Mouse (Mus musculus) ES-E14 (cell line): ENCODE data around the gene Myadml2. TPM values are rescaled to one million over a fixed set of nuclear protein-coding genes. Genes with fewer than 3 reads are reported as not detected.
A peak's percentile ranks its signal among the peaks of the same experiment; 100 is the strongest.

ENCODE experiments used
- DNase-seq: peaks from one replicate; pipeline ENCODE4 v3.0.0-alpha.2; 2013; ENCODE audit warnings: low read depth, low spot score
- H3K27ac ChIP-seq: 2 replicates; pipeline ENCODE4 v1.5.1; 2012; ENCODE audit warnings: low read depth, mild to moderate bottlenecking, low read length, moderate library complexity, mixed read lengths; ENCODE audit not compliant: poor library complexity, insufficient read depth, severe bottlenecking
- H3K36me3 ChIP-seq: 2 replicates; pipeline ENCODE4 v1.6.1; 2012; ENCODE audit warnings: mild to moderate bottlenecking, low read length, moderate library complexity, mixed read lengths; ENCODE audit not compliant: control insufficient read depth, poor library complexity, insufficient read depth, severe bottlenecking
- H3K4me1 ChIP-seq, 2 experiments: fragments of 150-350 bp in 1 of 2; sonication (generic) in 1 of 2; 2 replicates each; pipeline ENCODE4 v1.6.1; 2012; ENCODE audit warnings: low read length in 2 of 2, mild to moderate bottlenecking in 1 of 2, mixed read lengths in 1 of 2; ENCODE audit not compliant: control insufficient read depth in 2 of 2, insufficient read depth in 2 of 2, poor library complexity in 1 of 2
- H3K4me3 ChIP-seq, 2 experiments: fragments of 150-350 bp in 1 of 2; sonication (generic) in 1 of 2; 2 replicates each; pipeline ENCODE4 v1.5.1; 2012; ENCODE audit warnings: low read length in 2 of 2, low read depth in 1 of 2, mild to moderate bottlenecking in 1 of 2, mixed read lengths in 1 of 2; ENCODE audit not compliant: insufficient read depth in 1 of 2, poor library complexity in 1 of 2, severe bottlenecking in 1 of 2
- H3K9ac ChIP-seq: 2 replicates; pipeline ENCODE4 v1.6.1; 2012; ENCODE audit warnings: low read depth, mild to moderate bottlenecking, low read length, mixed read lengths; ENCODE audit not compliant: poor library complexity, insufficient read depth, severe bottlenecking
- H3K9me3 ChIP-seq: fragments of 150-350 bp; sonication (generic); 2 replicates; pipeline ENCODE4 v1.6.1; 2012; ENCODE audit warnings: low read depth, mild to moderate bottlenecking, low read length; ENCODE audit not compliant: control insufficient read depth, insufficient read depth
- CHD2 ChIP-seq: IDR thresholded peaks from 2 replicates; pipeline ENCODE4 v1.6.1; 2014; ENCODE audit warnings: mild to moderate bottlenecking, low read depth, low read length, inconsistent platforms
- HCFC1 ChIP-seq: IDR thresholded peaks from 2 replicates; pipeline ENCODE4 v1.6.1; 2012; ENCODE audit warnings: low read length, inconsistent platforms, borderline replicate concordance; ENCODE audit not compliant: insufficient read depth
- MAFK ChIP-seq: IDR thresholded peaks from 2 replicates; pipeline ENCODE4 v1.6.1; 2014; ENCODE audit warnings: mild to moderate bottlenecking, low read depth, low read length, inconsistent platforms; ENCODE audit not compliant: insufficient read depth
- ZC3H11A ChIP-seq: IDR thresholded peaks from 2 replicates; pipeline ENCODE4 v1.6.1; 2012; ENCODE audit warnings: low read depth, mild to moderate bottlenecking, inconsistent platforms, low read length, borderline replicate concordance
- ZNF384 ChIP-seq: IDR thresholded peaks from 2 replicates; pipeline ENCODE4 v1.6.1; 2012; ENCODE audit warnings: low read depth, low read length, inconsistent platforms
- in situ Hi-C, 2 experiments: fragments of 600-800 bp; cut with MboI; formaldehyde crosslinking; loops; one replicate each; pipeline ENCODE4 v1.15.1; 2025; ENCODE audit warnings: low sequenced_read_pairs in 2 of 2, inconsistent platforms in 1 of 2; ENCODE audit not compliant: unreplicated experiment in 2 of 2
- total RNA-seq: library from RNA; depleted of rRNA; stranded (reverse); fragments of 300-350 nt; gene quantifications from 2 replicates; pipeline ENCODE4 v1.2.3, GENCODE M21; 2012

Myadml2 gene
- total RNA-seq, 1 experiment, result not detected

GRCm38 (mm10) chr11:120626785-120627467 lies 21.0 kb downstream of the Myadml2 start:
- DNase-seq, result no peak
- in situ Hi-C loops, result no loop called here
- no peak overlapping the region for H3K9ac ChIP-seq
- no peak overlapping the region for H3K27ac ChIP-seq
- no peak overlapping the region for H3K4me3 ChIP-seq
- H3K36me3 ChIP-seq, result peaks cover 23% of the 10 kb centered on the region
- peaks cover 2 to 31% of the 10 kb centered on the region in 2 experiments; a peak in 3 of 4 replicates for H3K4me1 ChIP-seq
- no peak for TF ChIP-seq MAFK
- no peak for TF ChIP-seq ZNF384
- no peak for TF ChIP-seq ZC3H11A
- TF ChIP-seq HCFC1, result no peak
- TF ChIP-seq CHD2, result no peak
- no peaks in the 10 kb centered on the region for H3K9me3 ChIP-seq

GRCm38 (mm10) chr11:120625152-120625775 lies 22.7 kb downstream of the Myadml2 start, which contains the start of gene Sirt7:
Gene Sirt7 (minus strand): TSS chr11:120625240.
- Histone ChIP-seq H3K27ac (0 out of 2 replicates have a peak within 1 kb of the TSS, but pooled peaks have one; percentile 9), H3K9me3 (no peaks in the 10 kb centered on the region), H3K9ac (peak within 1 kb of the TSS; percentile 67), H3K4me3 (peak within 1 kb of the TSS; percentile 82 to 84), H3K36me3 (peaks cover 28% of the 10 kb centered on the region), H3K4me1 (peaks cover 2 to 28% of the 10 kb centered on the region in 2 experiments; a peak in 1 of 4 replicates)
- no peak for DNase-seq
- in situ Hi-C loops, result no loop called here
- no peak for TF ChIP-seq MAFK
- TF ChIP-seq CHD2, result no peak
- TF ChIP-seq ZC3H11A, result no peak
- no peak for TF ChIP-seq ZNF384

- H3K9ac ChIP-seq, result peak overlapping the region; percentile 67
- peaks cover 32% of the 10 kb centered on the region for H3K36me3 ChIP-seq
- in situ Hi-C loops, result no loop called here
- TF ChIP-seq CHD2 (no peak), MAFK (no peak), ZNF384 (no peak), ZC3H11A (no peak), HCFC1 (no peak)
- H3K4me3 ChIP-seq, result peak overlapping the region; percentile 82 to 84
- H3K9me3 ChIP-seq, result no peaks in the 10 kb centered on the region
- peaks cover 0 to 30% of the 10 kb centered on the region in 2 experiments; a peak in 1 of 4 replicates for H3K4me1 ChIP-seq
- no peak for DNase-seq
- 0 out of 2 replicates have a peak overlapping the region, but pooled peaks have one; percentile 9 for H3K27ac ChIP-seq
These were observed 23.3 kb downstream of the Myadml2 start for GRCm38 (mm10) chr11:120624680-120625111.

- peaks cover 0 to 27% of the 10 kb centered on the region in 2 experiments; a peak in 1 of 4 replicates for H3K4me1 ChIP-seq
- H3K4me3 ChIP-seq, result peak overlapping the region; percentile 82 to 84
- no peak for DNase-seq
- H3K36me3 ChIP-seq, result peaks cover 27% of the 10 kb centered on the region
- in situ Hi-C loops, result no loop called here
- H3K27ac ChIP-seq, result 0 out of 2 replicates have a peak overlapping the region, but pooled peaks have one; percentile 9
- no peaks in the 10 kb centered on the region for H3K9me3 ChIP-seq
- peak overlapping the region; percentile 67 for H3K9ac ChIP-seq
- TF ChIP-seq MAFK (no peak), HCFC1 (no peak), ZC3H11A (no peak), CHD2 (no peak), ZNF384 (no peak)
These were observed 23.8 kb downstream of the Myadml2 start for GRCm38 (mm10) chr11:120623961-120624679.
